Mouse (Mus musculus) forebrain, postnatal 0 days (tissue): ENCODE results near the gene Mtmr1. TPM values are rescaled to one million over a fixed set of nuclear protein-coding genes. Genes with fewer than 3 reads are reported as not detected.

Experiments
- ATAC-seq: fragments of 200-750 bp; cut with Nextera tagmentation; 2 replicates; pipeline ENCODE4 v1.8.0; 2017; ENCODE audit warnings: mild to moderate bottlenecking, moderate library complexity
- DNase-seq: peaks from one replicate; pipeline ENCODE4 v3.0.0-alpha.2; 2015
- H3K27ac ChIP-seq: fragments of 300-500 bp; sonication (generic); 2 replicates; pipeline ENCODE4 v1.5.1; 2014; ENCODE audit warnings: low read depth, mild to moderate bottlenecking, antibody characterized with exemption, low read length, moderate library complexity, mixed read lengths
- H3K27me3 ChIP-seq: fragments of 300-500 bp; sonication (generic); 2 replicates; pipeline ENCODE4 v1.6.1; 2014; ENCODE audit warnings: mild to moderate bottlenecking, low read length, mixed read lengths; ENCODE audit not compliant: insufficient read depth
- H3K36me3 ChIP-seq: fragments of 300-500 bp; sonication (generic); 2 replicates; pipeline ENCODE4 v1.6.1; 2014; ENCODE audit warnings: mild to moderate bottlenecking, moderate library complexity; ENCODE audit not compliant: insufficient read depth
- H3K4me1 ChIP-seq: fragments of 300-500 bp; sonication (generic); 2 replicates; pipeline ENCODE4 v1.6.1; 2014; ENCODE audit warnings: antibody characterized with exemption; ENCODE audit not compliant: insufficient read depth
- H3K4me2 ChIP-seq: fragments of 300-500 bp; sonication (generic); 2 replicates; pipeline ENCODE4 v1.6.1; 2014; ENCODE audit warnings: low read depth, mild to moderate bottlenecking, moderate library complexity
- H3K4me3 ChIP-seq: fragments of 300-500 bp; sonication (generic); 2 replicates; pipeline ENCODE4 v1.5.1; 2014; ENCODE audit warnings: low read depth, low read length, mixed read lengths
- H3K9ac ChIP-seq: fragments of 300-500 bp; sonication (generic); 2 replicates; pipeline ENCODE4 v1.6.1; 2014; ENCODE audit warnings: mild to moderate bottlenecking
- H3K9me3 ChIP-seq: fragments of 300-500 bp; sonication (generic); 2 replicates; pipeline ENCODE4 v1.6.1; 2016; ENCODE audit warnings: low read length
- CTCF ChIP-seq: sonication (generic); IDR thresholded peaks from 2 replicates; pipeline ENCODE4 v1.5.1; 2016; ENCODE audit warnings: antibody characterized with exemption, control low read depth, low read depth
- WGBS: fragments of 180-500 bp; shearing (Covaris S2); extraction: QIAGEN DNeasy Blood & Tissue Kit; methylation state at CpG from one replicate; pipeline ENCODE4 v1.1.7; 2014; 5-methylcytosine and 5-hydroxymethylcytosine counted together
- polyA plus RNA-seq: library from polyadenylated mRNA; unstranded; fragments of >200 nt; fragmentation: Nextera tagmentation; extraction: Ambion mirVana; gene quantifications from 2 replicates; pipeline ENCODE4 v1.2.1, GENCODE M21; 2015
- total RNA-seq: library from RNA; depleted of rRNA; stranded (reverse); fragments of >200 nt; gene quantifications from 2 replicates; pipeline ENCODE4 v1.2.3, GENCODE M21; 2014

The Mtmr1 gene
- total and polyA plus RNA-seq, 2 experiments from 2014 or later = 9.9 to 39.3 TPM

DNA sequence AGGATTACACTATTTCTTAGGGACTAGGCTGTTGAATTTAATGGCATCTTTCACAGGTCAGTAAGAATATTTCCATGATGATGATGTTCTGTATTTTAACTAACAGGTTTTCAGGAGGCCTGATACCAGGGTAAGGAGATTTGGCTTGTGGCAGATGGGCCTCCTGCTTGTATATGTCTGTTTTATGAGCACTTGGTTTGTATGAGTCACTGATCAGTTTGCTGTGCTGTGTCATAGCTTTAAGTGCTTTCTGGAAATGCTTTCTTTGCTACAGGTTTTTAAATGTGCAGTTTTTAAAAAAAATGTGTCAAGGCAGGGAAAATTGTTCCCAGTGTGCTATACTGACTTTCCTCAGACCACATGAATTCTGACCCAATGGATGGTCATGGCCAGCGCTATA, 12.2 kb downstream of the Mtmr1 start:
- Histone ChIP-seq H3K9me3 (no peaks in the 10 kb centered on the region), H3K4me1 (no peaks in the 10 kb centered on the region), H3K9ac (no peak overlapping the region), H3K4me3 (no peak overlapping the region), H3K4me2 (no peak overlapping the region), H3K27ac (no peak overlapping the region), H3K36me3 (no peaks in the 10 kb centered on the region), H3K27me3 (no peaks in the 10 kb centered on the region)
- ATAC-seq (no peak), DNase-seq (no peak)
- 93% methylated on average over 1 of the region's 1 CpGs for WGBS
- TF ChIP-seq CTCF = no peak

DNA sequence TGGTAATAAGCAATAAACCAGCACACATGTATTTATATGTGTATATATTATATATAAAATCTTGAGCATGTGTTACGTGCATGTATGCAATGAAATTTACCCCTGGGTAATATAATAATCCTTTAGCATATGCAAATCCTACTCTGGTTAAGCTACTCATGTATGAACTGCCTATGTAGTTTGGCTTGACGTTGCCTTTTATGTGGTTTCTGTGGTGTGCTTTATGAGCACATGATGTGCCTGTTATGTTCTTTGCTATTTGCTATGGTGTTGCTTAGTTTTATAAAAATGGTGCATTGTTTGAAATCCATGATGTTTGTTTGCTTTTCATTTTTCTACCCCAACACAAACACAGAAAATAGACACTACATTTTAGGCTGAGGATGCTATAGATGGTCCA, 13.9 kb downstream of the Mtmr1 start:
- Histone ChIP-seq H3K9me3 (no peaks in the 10 kb centered on the region), H3K36me3 (no peaks in the 10 kb centered on the region), H3K4me1 (no peaks in the 10 kb centered on the region), H3K27me3 (no peaks in the 10 kb centered on the region), H3K27ac (no peak overlapping the region), H3K4me2 (no peak overlapping the region), H3K4me3 (no peak overlapping the region), H3K9ac (no peak overlapping the region)
- no peak for TF ChIP-seq CTCF
- ATAC-seq (no peak), DNase-seq (no peak)
- 89% methylated on average over 2 of the region's 2 CpGs for WGBS

DNA sequence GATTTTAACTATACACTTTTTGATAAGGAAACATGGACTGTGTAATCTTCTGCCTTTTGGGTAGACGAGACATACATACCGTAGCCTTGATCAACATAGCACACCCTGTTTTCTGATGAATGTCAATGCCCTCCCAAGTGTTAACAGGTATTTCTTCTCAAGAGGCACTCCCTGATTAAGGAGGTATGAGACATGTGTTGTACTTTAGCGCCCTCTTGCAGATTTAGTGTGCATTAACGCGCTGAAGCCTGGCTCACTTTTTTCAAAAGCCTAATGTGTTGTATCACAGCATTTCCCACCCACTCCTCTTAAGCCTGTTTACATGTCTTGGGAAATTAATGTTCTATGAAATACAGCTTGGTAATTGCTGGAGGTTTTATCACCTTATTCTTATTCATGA, 17.0 kb downstream of the Mtmr1 start:
- Histone ChIP-seq H3K27ac (no peak overlapping the region), H3K4me2 (no peak overlapping the region), H3K9ac (no peak overlapping the region), H3K27me3 (no peaks in the 10 kb centered on the region), H3K36me3 (no peaks in the 10 kb centered on the region), H3K4me3 (no peak overlapping the region), H3K9me3 (no peaks in the 10 kb centered on the region), H3K4me1 (no peaks in the 10 kb centered on the region)
- no peak for ATAC-seq
- TF ChIP-seq CTCF = peak; percentile 67
- peak; percentile 59 for DNase-seq
- 52% methylated on average over 5 of the region's 5 CpGs for WGBS

DNA sequence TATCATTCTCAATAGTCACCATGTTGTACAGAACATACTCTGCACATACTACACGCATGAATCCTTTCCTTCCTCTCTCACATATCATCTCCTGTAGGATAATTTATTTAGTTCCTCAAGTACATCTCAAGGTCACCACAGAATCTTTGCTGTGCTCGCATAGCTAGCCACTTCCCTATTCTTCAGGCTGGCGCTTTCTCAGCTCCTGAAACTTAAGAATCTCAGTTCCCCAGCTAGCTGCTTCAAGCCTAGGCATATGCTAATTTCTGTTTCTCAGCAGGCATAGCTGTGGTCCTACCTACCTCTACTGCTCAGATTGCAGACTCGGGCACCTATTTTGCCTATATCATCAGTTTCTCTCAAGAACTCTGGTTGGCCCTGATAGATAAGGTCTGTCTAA, 31.8 kb downstream of the Mtmr1 start:
- Histone ChIP-seq H3K4me1 (no peaks in the 10 kb centered on the region), H3K4me2 (no peak overlapping the region), H3K9me3 (no peaks in the 10 kb centered on the region), H3K36me3 (no peaks in the 10 kb centered on the region), H3K27me3 (no peaks in the 10 kb centered on the region; the same call in 1 of the 2 replicates), H3K4me3 (no peak overlapping the region), H3K27ac (no peak overlapping the region), H3K9ac (no peak overlapping the region)
- ATAC-seq = no peak
- TF ChIP-seq CTCF = no peak
- DNase-seq = no peak
- WGBS = 83% methylated on average over 4 of the region's 4 CpGs

DNA sequence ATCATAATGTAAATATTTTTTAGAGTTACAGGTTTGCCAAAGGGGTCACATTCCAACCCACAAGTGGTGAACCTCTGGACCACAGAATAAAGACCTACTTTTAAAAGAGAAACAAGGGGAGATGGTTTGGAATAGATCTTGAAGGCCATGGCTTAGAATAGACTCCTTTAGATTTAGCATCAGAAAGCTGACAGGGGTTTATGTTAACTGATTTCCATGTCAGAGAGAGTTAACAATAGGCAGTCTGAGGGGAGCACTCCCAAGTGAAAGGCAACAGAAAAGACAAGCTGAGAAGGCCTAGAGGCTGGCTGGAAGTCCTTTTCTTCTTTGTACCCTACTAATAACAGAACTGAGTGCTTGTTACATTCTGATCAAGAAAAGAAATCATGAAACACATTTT, 41.7 kb downstream of the Mtmr1 start:
- Histone ChIP-seq H3K4me2 (no peak overlapping the region), H3K27ac (no peak overlapping the region), H3K4me1 (no peaks in the 10 kb centered on the region), H3K9ac (no peak overlapping the region), H3K27me3 (no peaks in the 10 kb centered on the region), H3K4me3 (no peak overlapping the region), H3K36me3 (no peaks in the 10 kb centered on the region), H3K9me3 (no peaks in the 10 kb centered on the region)
- DNase-seq (no peak), ATAC-seq (no peak)
- TF ChIP-seq CTCF = no peak

DNA sequence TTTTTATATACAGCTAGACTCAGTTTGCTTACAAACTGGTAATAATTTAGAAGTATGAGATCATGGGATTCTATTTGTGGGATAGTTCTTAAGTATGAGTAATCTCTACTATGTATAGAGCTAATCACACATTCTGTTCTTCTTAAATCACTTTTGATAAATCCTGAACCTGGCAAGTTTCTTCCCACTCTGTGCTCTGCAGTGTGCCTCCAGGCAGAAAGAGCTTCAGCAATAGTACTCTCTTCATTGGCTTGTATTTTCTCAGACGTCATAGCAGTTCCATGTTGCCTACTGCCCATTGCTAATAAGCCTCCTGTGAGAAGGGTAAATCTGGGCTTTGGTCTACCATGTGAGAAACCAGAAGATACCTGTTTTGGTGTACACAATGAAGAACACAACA, 43.8 kb downstream of the Mtmr1 start:
- WGBS = 69% methylated on average over 1 of the region's 1 CpGs
- no peaks in the 10 kb centered on the region for H3K4me1 ChIP-seq
- no peak for DNase-seq
- no peak for TF ChIP-seq CTCF
- H3K27ac ChIP-seq = no peak overlapping the region
- H3K9me3 ChIP-seq = no peaks in the 10 kb centered on the region
- H3K36me3 ChIP-seq = no peaks in the 10 kb centered on the region
- no peak overlapping the region for H3K4me3 ChIP-seq
- ATAC-seq = no peak
- H3K27me3 ChIP-seq = no peaks in the 10 kb centered on the region
- no peak overlapping the region for H3K4me2 ChIP-seq
- no peak overlapping the region for H3K9ac ChIP-seq

DNA sequence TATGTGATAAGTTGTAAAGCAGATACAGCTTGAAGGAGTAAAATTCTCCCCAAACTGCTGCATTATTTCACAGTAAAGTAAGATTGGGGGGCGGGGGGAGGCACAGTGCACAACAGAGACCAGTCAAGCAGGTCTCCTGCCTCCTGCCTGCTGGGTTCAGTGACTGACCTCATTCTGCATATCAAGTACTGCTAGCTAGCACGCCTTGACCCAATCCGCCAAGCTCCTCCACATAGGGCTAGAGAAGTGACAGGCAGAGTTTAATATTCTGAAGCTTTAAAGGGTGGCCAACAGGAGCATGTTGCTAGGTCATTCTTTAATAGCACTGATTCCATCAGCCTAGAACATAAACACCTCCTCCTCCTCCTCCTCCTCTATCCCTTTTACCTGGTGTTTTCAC, 48.2 kb downstream of the Mtmr1 start:
- Histone ChIP-seq H3K9ac (no peak overlapping the region), H3K4me3 (no peak overlapping the region), H3K9me3 (no peaks in the 10 kb centered on the region), H3K4me2 (no peak overlapping the region), H3K27me3 (no peaks in the 10 kb centered on the region), H3K27ac (no peak overlapping the region), H3K4me1 (no peaks in the 10 kb centered on the region), H3K36me3 (peaks cover 3% of the 10 kb centered on the region; the same call in 1 of the 2 replicates)
- 79% methylated on average over 3 of the region's 3 CpGs for WGBS
- TF ChIP-seq CTCF = no peak
- ATAC-seq (no peak), DNase-seq (no peak)

DNA sequence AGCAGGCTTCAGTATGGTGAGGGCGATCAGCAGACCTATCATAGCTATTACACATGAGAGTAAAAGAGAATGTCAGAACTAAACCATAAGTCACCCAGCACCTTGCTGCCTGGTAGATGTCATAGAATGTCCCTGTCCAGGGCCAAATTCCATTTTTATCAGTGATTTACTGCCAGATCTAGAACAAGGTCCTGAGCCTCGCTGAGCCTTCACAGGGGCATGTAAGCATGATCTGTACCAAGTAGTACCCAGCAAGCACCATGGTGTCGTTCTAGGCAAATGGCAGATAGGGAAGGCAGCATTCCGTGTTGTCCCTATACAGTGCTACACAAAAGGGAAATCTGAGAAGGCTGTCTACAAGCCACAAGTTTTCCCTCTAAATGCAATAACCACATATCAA, 49.1 kb downstream of the Mtmr1 start:
- Histone ChIP-seq H3K4me3 (no peak overlapping the region), H3K36me3 (peaks cover 3% of the 10 kb centered on the region; the same call in 1 of the 2 replicates), H3K9ac (no peak overlapping the region), H3K27ac (no peak overlapping the region), H3K27me3 (no peaks in the 10 kb centered on the region), H3K4me1 (no peaks in the 10 kb centered on the region), H3K4me2 (no peak overlapping the region), H3K9me3 (no peaks in the 10 kb centered on the region)
- TF ChIP-seq CTCF = no peak
- DNase-seq = no peak
- WGBS = 87% methylated on average over 4 of the region's 4 CpGs
- ATAC-seq = no peak
